In genomic region chr7:24653681-24654080, GRCm38 (mm10) we compare ENCODE assay signal across 10 mouse cellular contexts. TPM values are rescaled to one million over a fixed set of nuclear protein-coding genes. Genes with fewer than 3 reads are reported as not detected.
DNase-seq lines count a peak whose midpoint lies in the region; ATAC-seq and TF ChIP-seq lines count a peak whose summit lies in the region.
"Had no signal": no experiment of that assay in that cellular context is flagged by ENCODE, and none has a peak within 500 bp of the region (broad histone marks: within the 10 kb centered on the region; RNA-seq: fewer than 3 reads in every experiment).

No protein-coding gene starts in this region.

- TF ChIP-seq CTCF in G1E (IDR thresholded peaks at IDR 0.05; ENCODE audit: low read depth, low read length), result peak; percentile 96

- no peak overlapping the region for H3K9ac ChIP-seq in kidney, embryonic 16.5 days (replicated peaks; ENCODE audit: low read length)
- no peak overlapping the region for H3K9ac ChIP-seq in limb, embryonic 11.5 days (ENCODE audit: low read length)

- H3K4me3 ChIP-seq in kidney, embryonic 16.5 days (ENCODE audit: low read length), result no peak overlapping the region
- no peak overlapping the region for H3K4me3 ChIP-seq in G1E (ENCODE audit: low read depth, low read length)
- no peak overlapping the region for H3K4me3 ChIP-seq in limb, embryonic 11.5 days (ENCODE audit: low read depth, low read length)
- H3K4me3 ChIP-seq: erythroblast, embryonic 14.5 days had no signal

- intact Hi-C loops in heart, postnatal 14 days (cut with DNase I), result loop anchor here (2.0 kb wide), 1 partner anchor 53 kb away; no protein-coding TSS in a partner anchor

- ATAC-seq in kidney, embryonic 16.5 days (ENCODE audit: low FRiP score, low TSS enrichment), result no peak
- no peak for ATAC-seq in G1E (ENCODE audit: extremely low read depth, insufficient number of reproducible peaks, low FRiP score, poor library complexity, severe bottlenecking)
- no peak for ATAC-seq in limb, embryonic 11.5 days (ENCODE audit: insufficient number of reproducible peaks, low FRiP score, low TSS enrichment, low read depth)
- ATAC-seq in neutrophil, adult 5-6 weeks (ENCODE audit: extremely low read depth, insufficient number of reproducible peaks, low FRiP score, poor library complexity, severe bottlenecking), result peak; percentile 70; the same call in 1 of the 2 replicates

- DNase-seq in kidney, adult 11 months, result peak; percentile 55
- DNase-seq in G1E (ENCODE audit: low spot score), result peak; percentile 31
- peak; percentile 34 for DNase-seq in cerebellum, adult 9-10 months
- DNase-seq in heart, postnatal 14 days, result peak; percentile 62 to 68
- peak; percentile 75 for DNase-seq in limb, embryonic 11.5 days (ENCODE audit: low spot score)
- peak; percentile 69 for DNase-seq in thymus, postnatal 14 days

- H3K27ac ChIP-seq in kidney, embryonic 16.5 days (ENCODE audit: low read length), result no peak overlapping the region
- H3K27ac ChIP-seq in limb, embryonic 11.5 days (replicated peaks; ENCODE audit: low read depth, low read length), result no peak overlapping the region
- H3K27ac ChIP-seq: macrophage had no signal

- WGBS in kidney, embryonic 16.5 days, result 29% methylated on average over 7 of the region's 7 CpGs
- WGBS in limb, embryonic 11.5 days, result 21% methylated on average over 7 of the region's 7 CpGs

- no peaks in the 10 kb centered on the region for H3K27me3 ChIP-seq in kidney, embryonic 16.5 days (ENCODE audit: insufficient read depth, low read length)
- H3K27me3 ChIP-seq in G1E (ENCODE audit: insufficient read depth, low read length), result peaks cover 8% of the 10 kb centered on the region; the same call in 1 of the 2 replicates
- H3K27me3 ChIP-seq in limb, embryonic 11.5 days (ENCODE audit: control insufficient read depth, insufficient read depth, low read length), result no peaks in the 10 kb centered on the region

- H3K4me1 ChIP-seq in kidney, embryonic 16.5 days (ENCODE audit: insufficient read depth, low read length), result no peaks in the 10 kb centered on the region
- no peaks in the 10 kb centered on the region for H3K4me1 ChIP-seq in G1E (ENCODE audit: insufficient read depth, low read depth, low read length)
- H3K4me1 ChIP-seq in limb, embryonic 11.5 days (ENCODE audit: control insufficient read depth, insufficient read depth, low read length), result no peaks in the 10 kb centered on the region

- no peaks in the 10 kb centered on the region for H3K9me3 ChIP-seq in kidney, embryonic 16.5 days (ENCODE audit: low read length)
- H3K9me3 ChIP-seq in G1E (replicated peaks), result no peaks in the 10 kb centered on the region
- H3K9me3 ChIP-seq in limb, embryonic 11.5 days (ENCODE audit: control insufficient read depth, low read length), result no peaks in the 10 kb centered on the region

- no peak overlapping the region for H3K4me2 ChIP-seq in kidney, embryonic 16.5 days (replicated peaks; ENCODE audit: low read depth, low read length)
- H3K4me2 ChIP-seq in limb, embryonic 11.5 days (ENCODE audit: low read depth, severe bottlenecking), result no peak overlapping the region

- no peaks in the 10 kb centered on the region for H3K36me3 ChIP-seq in kidney, embryonic 16.5 days (ENCODE audit: insufficient read depth, low read length)
- no peaks in the 10 kb centered on the region for H3K36me3 ChIP-seq in G1E (replicated peaks)
- no peaks in the 10 kb centered on the region for H3K36me3 ChIP-seq in limb, embryonic 11.5 days (ENCODE audit: control insufficient read depth, insufficient read depth, low read length)

RNA-seq across cellular contexts. Expression of gene Lypd3, which starts 17.3 kb away (rescaled TPM):
- 0.75 and 1.0 TPM in 2 replicates for polyA plus RNA-seq in kidney, embryonic 16.5 days (2015; fragmentation: Nextera tagmentation; extraction: Ambion mirVana)
- not detected in 2 replicates for total RNA-seq in G1E (2014; fragmentation: Nextera tagmentation)
- 0.23 TPM in 1 of 2 replicates, not detected in the other for total RNA-seq in G1E (2017)
- not detected in 2 replicates for polyA plus RNA-seq in G1E (2012)
- total RNA-seq in heart, postnatal 14 days (2021), result not detected
- 1.7 and 2.8 TPM in 2 replicates for polyA plus RNA-seq in limb, embryonic 11.5 days (2014; fragmentation: Nextera tagmentation; extraction: Ambion mirVana)
- not detected in 2 replicates for total RNA-seq in neutrophil, adult 5-6 weeks (2017)
- polyA plus RNA-seq: erythroblast, embryonic 14.5 days; macrophage had no signal

RNA-seq across cellular contexts. Expression of gene Tex101, which starts 22.8 kb away (rescaled TPM):
- 0.20 TPM in 1 of 2 replicates, not detected in the other for polyA plus RNA-seq in kidney, embryonic 16.5 days (2015; fragmentation: Nextera tagmentation; extraction: Ambion mirVana)
- total RNA-seq in G1E (2014; fragmentation: Nextera tagmentation) (not detected in 2 replicates), G1E (2017) (0.16 TPM in 1 of 2 replicates, not detected in the other)
- not detected in 2 replicates for polyA plus RNA-seq in G1E (2012)
- total RNA-seq in heart, postnatal 14 days (2021), result not detected
- polyA plus RNA-seq in limb, embryonic 11.5 days (2014; fragmentation: Nextera tagmentation; extraction: Ambion mirVana), result not detected in 2 replicates
- not detected in 2 replicates for total RNA-seq in neutrophil, adult 5-6 weeks (2017)
- polyA plus RNA-seq: erythroblast, embryonic 14.5 days; macrophage had no signal

RNA-seq across cellular contexts. Expression of gene Phldb3, which starts 43.1 kb away (rescaled TPM):
- polyA plus RNA-seq in kidney, embryonic 16.5 days (2015; fragmentation: Nextera tagmentation; extraction: Ambion mirVana), result 0.14 and 0.22 TPM in 2 replicates
- total RNA-seq in G1E (2014; fragmentation: Nextera tagmentation) (2.3 and 8.0 TPM in 2 replicates), G1E (2017) (1.1 and 1.4 TPM in 2 replicates)
- 4.9 and 6.0 TPM in 2 replicates for polyA plus RNA-seq in G1E (2012)
- under 1 TPM; 0.51 to 0.55 TPM for total RNA-seq in heart, postnatal 14 days (2021)
- polyA plus RNA-seq in limb, embryonic 11.5 days (2014; fragmentation: Nextera tagmentation; extraction: Ambion mirVana), result 0.16 and 0.21 TPM in 2 replicates
- total RNA-seq in neutrophil, adult 5-6 weeks (2017), result 13.7 and 13.9 TPM in 2 replicates

RNA-seq across cellular contexts. Expression of gene BC049730, which starts 55.4 kb away (rescaled TPM):
- not detected in 2 replicates for polyA plus RNA-seq in kidney, embryonic 16.5 days (2015; fragmentation: Nextera tagmentation; extraction: Ambion mirVana)
- not detected in 2 replicates for total RNA-seq in G1E (2014; fragmentation: Nextera tagmentation)
- total RNA-seq in G1E (2017), result not detected in 2 replicates
- not detected in 2 replicates for polyA plus RNA-seq in G1E (2012)
- total RNA-seq in heart, postnatal 14 days (2021), result not detected
- not detected in 2 replicates for polyA plus RNA-seq in limb, embryonic 11.5 days (2014; fragmentation: Nextera tagmentation; extraction: Ambion mirVana)
- total RNA-seq in neutrophil, adult 5-6 weeks (2017), result not detected in 2 replicates
- polyA plus RNA-seq: macrophage had no signal
